Mouse (Mus musculus) midbrain, embryonic 12.5 days (tissue): ENCODE measurements around the gene Nxph3. TPM values are rescaled to one million over a fixed set of nuclear protein-coding genes. Genes with fewer than 3 reads are reported as not detected.
A peak's percentile ranks its signal among the peaks of the same experiment; 100 is the strongest.

ENCODE experiments used
- ATAC-seq: fragments of 200-750 bp; cut with Nextera tagmentation; 2 replicates; pipeline ENCODE4 v1.8.0; 2017; ENCODE audit warnings: low read depth, moderate TSS enrichment, moderate library complexity; ENCODE audit not compliant: low FRiP score
- H3K27ac ChIP-seq: fragments of 300-500 bp; sonication (generic); replicated peaks from 2 replicates; pipeline ENCODE4 v1.5.1; 2016; ENCODE audit warnings: mild to moderate bottlenecking
- H3K27me3 ChIP-seq: fragments of 300-500 bp; sonication (generic); 2 replicates; pipeline ENCODE4 v1.6.1; 2016; ENCODE audit warnings: mild to moderate bottlenecking
- H3K36me3 ChIP-seq: fragments of 300-500 bp; sonication (generic); 2 replicates; pipeline ENCODE4 v1.6.1; 2016
- H3K4me1 ChIP-seq: fragments of 300-500 bp; sonication (generic); 2 replicates; pipeline ENCODE4 v1.6.1; 2016
- H3K4me2 ChIP-seq: fragments of 300-500 bp; sonication (generic); replicated peaks from 2 replicates; pipeline ENCODE4 v1.6.1; 2016; ENCODE audit warnings: mild to moderate bottlenecking, moderate library complexity
- H3K4me3 ChIP-seq: fragments of 300-500 bp; sonication (generic); 2 replicates; pipeline ENCODE4 v1.5.1; 2016; ENCODE audit warnings: mild to moderate bottlenecking
- H3K9ac ChIP-seq: fragments of 300-500 bp; sonication (generic); replicated peaks from 2 replicates; pipeline ENCODE4 v1.6.1; 2016; ENCODE audit warnings: mild to moderate bottlenecking, moderate library complexity
- H3K9me3 ChIP-seq: fragments of 300-500 bp; sonication (generic); 2 replicates; pipeline ENCODE4 v1.6.1; 2016; ENCODE audit warnings: mild to moderate bottlenecking
- WGBS: fragments of 180-500 bp; shearing (Covaris S2); methylation state at CpG from one replicate; pipeline ENCODE4 v1.1.7; 2016; 5-methylcytosine and 5-hydroxymethylcytosine counted together
- polyA plus RNA-seq: library from polyadenylated mRNA; unstranded; fragments of >200 nt; fragmentation: Nextera tagmentation; extraction: Ambion mirVana; gene quantifications from 2 replicates; pipeline ENCODE4 v1.2.1, GENCODE M21; 2016

The Nxph3 gene
- polyA plus RNA-seq, 1 experiment from 2014 or later = 0.68 TPM

DNA sequence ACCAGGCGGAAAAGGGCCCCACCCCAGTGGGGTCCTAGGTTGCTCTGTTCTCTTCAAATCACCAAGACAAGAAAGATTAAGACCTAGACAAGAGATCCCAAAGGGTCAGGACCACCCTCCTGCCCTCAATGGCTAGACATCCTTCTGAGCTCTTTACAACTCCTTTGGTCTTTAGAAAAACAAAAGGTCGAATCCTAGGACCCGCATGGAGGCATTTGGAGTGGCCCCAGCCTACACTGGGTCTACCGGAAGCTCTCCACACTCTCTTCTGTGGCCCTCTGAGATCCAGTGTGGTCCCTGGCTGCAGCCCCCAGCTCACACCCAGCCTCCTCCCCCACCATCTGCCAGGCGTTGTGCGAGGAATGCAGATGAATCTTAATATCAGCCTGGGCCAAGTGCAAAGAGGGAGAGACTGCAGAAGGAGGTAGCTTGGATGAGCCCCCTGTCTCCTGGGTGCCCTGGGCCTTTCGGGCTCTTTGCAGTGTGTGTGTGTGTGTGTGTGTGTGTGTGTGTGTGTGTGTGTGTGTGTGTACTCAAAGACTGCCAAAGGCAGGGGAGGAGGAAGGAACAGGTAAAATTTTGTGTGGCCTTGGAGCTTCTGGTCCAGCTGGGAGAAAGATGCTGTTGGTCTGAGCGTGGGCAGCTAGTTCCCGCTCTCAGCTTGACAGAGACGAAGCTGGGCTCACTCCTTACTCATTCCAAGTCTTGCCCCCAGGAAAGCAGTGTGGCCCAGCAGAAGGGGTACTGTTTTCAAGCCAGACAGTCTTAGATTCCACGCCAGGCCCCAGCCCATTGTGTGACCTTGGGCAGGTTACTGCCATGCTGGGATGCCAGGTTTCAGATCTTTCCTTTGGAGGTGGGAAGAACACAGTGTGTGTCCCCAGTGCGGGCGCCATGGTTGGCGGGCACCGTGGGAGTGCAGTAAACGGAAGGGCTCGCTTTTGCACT is 1.3 kb upstream of the Nxph3 start:
- 32% methylated on average over 17 of the region's 17 CpGs for WGBS
- Histone ChIP-seq H3K9me3 (no peaks in the 10 kb centered on the region), H3K4me2 (no peak overlapping the region), H3K36me3 (no peaks in the 10 kb centered on the region), H3K4me1 (peaks cover 45% of the 10 kb centered on the region), H3K4me3 (no peak overlapping the region), H3K27ac (peak overlapping the region; percentile 49; the same call in 1 of the 2 replicates), H3K27me3 (peaks cover 89% of the 10 kb centered on the region), H3K9ac (no peak overlapping the region)
- ATAC-seq = no peak

DNA sequence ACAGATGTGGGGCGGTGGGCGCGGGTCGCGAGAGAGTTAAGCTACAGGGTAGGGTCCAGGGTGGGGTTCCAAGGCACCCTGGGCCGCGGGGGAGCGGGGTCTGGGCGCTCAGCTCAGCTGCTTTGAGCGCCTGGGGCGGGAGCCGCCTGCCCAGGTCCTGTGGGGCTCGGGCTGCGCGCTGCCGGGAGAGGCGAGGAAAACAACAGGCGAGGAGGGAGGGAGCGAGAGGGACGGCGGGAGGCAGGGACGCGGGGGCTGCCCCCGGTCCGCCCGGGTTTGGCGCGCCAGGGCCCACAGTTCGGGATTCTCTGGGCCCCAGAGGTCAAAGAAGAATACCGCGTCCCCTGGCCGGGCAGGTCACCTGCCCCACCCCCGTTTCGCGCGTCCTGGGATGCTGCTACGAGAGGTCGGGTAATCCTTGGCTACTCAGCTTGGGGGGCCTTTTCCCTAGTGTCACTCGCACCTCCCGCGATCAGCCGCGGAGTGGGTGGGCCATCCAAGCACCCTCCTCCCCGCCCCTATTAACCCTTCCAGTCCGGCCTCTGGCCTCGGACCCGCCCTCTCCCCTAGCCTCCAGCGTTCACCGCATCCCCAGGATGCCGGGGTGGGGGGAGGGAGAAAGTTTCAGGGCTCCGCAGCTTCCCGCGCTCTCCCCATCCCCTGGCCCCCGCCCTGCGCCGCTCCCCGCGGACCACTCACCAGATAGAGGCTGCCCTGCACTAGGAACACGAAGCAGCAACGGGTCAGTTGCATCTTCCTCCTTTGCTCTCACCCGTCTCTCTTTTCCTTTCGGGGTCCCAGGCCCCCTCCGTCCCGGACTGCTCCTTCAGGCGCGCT is 691 bp downstream of the Nxph3 start:
- no peaks in the 10 kb centered on the region for H3K9me3 ChIP-seq
- 0 out of 2 replicates have a peak, but pooled peaks have one; percentile 12 for ATAC-seq
- H3K4me2 ChIP-seq = peak overlapping the region; percentile 96
- no peak overlapping the region for H3K27ac ChIP-seq
- H3K9ac ChIP-seq = peak overlapping the region; percentile 48
- H3K4me3 ChIP-seq = peak overlapping the region; percentile 52
- WGBS = under 1% methylated on average over 66 of the region's 66 CpGs
- H3K4me1 ChIP-seq = peaks cover 41% of the 10 kb centered on the region
- H3K27me3 ChIP-seq = peaks cover 94% of the 10 kb centered on the region
- H3K36me3 ChIP-seq = no peaks in the 10 kb centered on the region

DNA sequence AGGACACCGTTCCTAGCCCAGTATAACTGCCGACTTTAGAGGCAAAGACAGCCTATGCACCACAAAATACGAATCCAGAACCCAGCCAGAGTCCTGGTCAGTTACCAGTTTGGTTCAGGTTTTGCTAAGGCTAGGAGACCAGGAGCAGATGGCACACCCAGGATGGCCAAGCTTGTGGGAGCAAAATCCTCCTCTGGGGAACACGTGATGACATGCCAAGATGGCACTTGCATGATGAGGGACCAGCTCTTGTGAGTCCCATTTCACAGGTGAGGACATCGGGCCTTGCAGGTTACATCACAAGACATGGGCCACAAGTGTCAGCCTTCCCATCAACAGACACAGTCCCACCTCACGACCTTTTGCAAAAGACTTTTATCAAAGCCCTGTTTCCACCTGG is 2.0 kb downstream of the Nxph3 start:
- Histone ChIP-seq H3K4me3 (no peak overlapping the region), H3K4me2 (no peak overlapping the region), H3K27ac (no peak overlapping the region), H3K9me3 (no peaks in the 10 kb centered on the region), H3K4me1 (peaks cover 45% of the 10 kb centered on the region), H3K27me3 (peaks cover 90% of the 10 kb centered on the region), H3K36me3 (no peaks in the 10 kb centered on the region), H3K9ac (no peak overlapping the region)
- 80% methylated on average over 6 of the region's 6 CpGs for WGBS
- no peak for ATAC-seq

DNA sequence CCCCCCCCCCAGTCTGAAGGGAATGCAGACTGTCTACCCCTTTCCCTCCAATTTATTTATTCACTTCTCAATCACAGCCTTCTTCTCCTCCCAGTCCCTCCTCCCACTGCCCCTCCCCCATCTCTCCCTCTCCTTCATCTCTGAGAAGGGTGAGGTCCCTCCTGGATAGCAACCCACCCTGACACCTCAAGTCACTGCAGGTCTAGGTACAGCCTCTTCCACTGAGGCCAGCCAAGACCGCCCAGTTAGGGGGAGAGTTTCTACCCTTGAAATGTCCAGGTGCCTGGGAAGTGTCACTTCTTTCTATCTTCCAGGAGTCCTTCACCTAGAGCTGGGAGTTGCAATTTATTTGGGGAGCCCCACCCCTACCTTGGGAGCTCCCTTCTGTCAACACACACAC is 2.5 kb downstream of the Nxph3 start:
- Histone ChIP-seq H3K4me2 (no peak overlapping the region), H3K9ac (no peak overlapping the region), H3K4me3 (no peak overlapping the region), H3K27me3 (peaks cover 89% of the 10 kb centered on the region), H3K9me3 (no peaks in the 10 kb centered on the region), H3K4me1 (peaks cover 42% of the 10 kb centered on the region), H3K36me3 (no peaks in the 10 kb centered on the region), H3K27ac (no peak overlapping the region)
- WGBS = 88% methylated on average over 1 of the region's 1 CpGs
- ATAC-seq = no peak

DNA sequence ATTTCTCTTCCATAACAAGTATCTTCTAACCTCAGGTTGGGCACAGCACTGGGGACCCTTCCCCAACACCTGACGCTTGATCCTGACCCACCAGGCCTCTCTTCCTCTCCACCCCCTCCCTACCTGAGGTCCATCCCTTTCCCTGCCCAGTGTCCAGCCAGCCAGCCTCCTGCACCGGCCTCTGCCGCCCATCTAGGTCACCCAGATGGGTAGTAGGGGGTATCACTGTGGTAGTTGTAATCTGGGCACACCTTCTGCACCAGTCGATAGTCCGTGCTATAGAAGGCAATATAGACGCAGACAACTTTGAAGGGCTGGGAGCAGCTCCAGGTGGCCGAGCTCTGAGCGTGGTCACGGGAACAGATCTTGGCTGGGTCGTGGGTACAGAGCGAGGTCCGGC is 3.7 kb downstream of the Nxph3 start:
- Histone ChIP-seq H3K9me3 (no peaks in the 10 kb centered on the region), H3K4me2 (no peak overlapping the region), H3K4me1 (peaks cover 29% of the 10 kb centered on the region), H3K36me3 (no peaks in the 10 kb centered on the region), H3K27me3 (peaks cover 77% of the 10 kb centered on the region), H3K9ac (no peak overlapping the region), H3K4me3 (no peak overlapping the region), H3K27ac (no peak overlapping the region)
- ATAC-seq = no peak
- 94% methylated on average over 12 of the region's 12 CpGs for WGBS

DNA sequence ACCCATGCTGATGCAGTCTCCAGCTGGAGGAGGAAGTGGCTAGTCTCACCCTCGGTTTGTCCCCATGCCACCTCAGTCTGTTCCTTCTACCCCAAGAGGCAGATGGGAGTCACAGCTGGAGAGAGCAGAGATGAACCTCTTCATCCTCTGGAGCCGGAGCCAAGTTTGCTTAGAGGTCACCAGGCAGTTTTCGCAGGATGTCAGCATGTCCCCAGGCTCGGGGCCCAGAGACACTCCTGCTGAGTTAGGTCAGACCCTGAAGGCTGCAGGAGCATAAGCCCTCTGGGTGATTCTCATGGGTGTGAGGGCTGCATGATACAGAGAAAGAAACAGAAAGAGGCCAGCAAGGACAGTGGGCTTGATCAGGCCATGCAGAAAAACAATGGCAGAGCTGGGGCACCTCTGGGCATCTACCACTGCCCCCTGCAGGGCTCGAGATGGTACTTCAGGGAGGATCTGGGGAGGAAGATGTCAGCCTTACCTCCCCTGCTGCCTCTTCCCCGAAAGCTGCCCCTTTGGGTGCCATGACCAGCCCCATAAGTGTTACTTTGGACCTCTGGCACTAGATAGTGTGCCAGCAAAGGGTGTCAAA is 5.1 kb downstream of the Nxph3 start:
- no peak for ATAC-seq
- Histone ChIP-seq H3K27ac (no peak overlapping the region), H3K9me3 (no peaks in the 10 kb centered on the region), H3K4me2 (no peak overlapping the region), H3K9ac (no peak overlapping the region), H3K36me3 (no peaks in the 10 kb centered on the region), H3K27me3 (peaks cover 66% of the 10 kb centered on the region), H3K4me3 (no peak overlapping the region), H3K4me1 (peaks cover 16% of the 10 kb centered on the region)
- WGBS = 70% methylated on average over 6 of the region's 6 CpGs

DNA sequence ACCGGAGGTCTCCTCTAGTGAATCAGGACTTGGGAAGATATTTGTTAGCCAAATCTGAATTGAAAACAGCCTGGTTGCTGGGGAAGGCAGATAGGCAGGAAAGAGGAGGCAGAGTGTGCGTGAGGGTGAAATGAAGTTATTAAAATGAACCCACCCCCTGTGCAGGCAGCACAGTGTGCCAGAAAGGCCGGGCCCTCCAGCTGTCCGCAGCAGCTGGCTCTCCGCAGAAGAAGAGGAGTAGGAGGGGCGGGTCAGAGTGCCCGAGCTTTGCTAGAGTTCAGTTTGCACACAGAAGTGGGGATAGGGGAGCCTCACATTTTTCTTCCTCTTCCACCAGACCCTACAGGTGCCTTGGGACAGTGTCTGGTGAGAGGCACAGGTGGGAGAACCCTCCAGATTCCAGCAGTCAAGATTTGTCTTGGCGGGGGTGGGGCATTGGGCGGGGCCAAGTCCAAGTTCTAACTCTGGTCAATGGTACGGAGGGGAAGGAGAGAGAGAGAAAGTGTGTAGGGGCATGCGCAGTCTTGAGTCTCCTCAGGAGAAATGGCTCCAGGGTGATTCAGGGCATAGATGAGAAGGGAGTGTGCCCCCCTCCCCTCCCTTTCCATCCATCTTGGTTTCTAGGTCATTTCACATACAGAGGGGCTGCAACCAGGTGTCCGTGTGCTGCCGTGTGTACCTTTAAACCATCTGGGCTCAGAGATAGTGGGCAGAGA is 6.0 kb downstream of the Nxph3 start:
- peaks cover 57% of the 10 kb centered on the region for H3K27me3 ChIP-seq
- WGBS = 50% methylated on average over 13 of the region's 13 CpGs
- H3K9ac ChIP-seq = no peak overlapping the region
- no peak overlapping the region for H3K4me2 ChIP-seq
- H3K36me3 ChIP-seq = no peaks in the 10 kb centered on the region
- H3K4me3 ChIP-seq = no peak overlapping the region
- H3K9me3 ChIP-seq = no peaks in the 10 kb centered on the region
- no peak for ATAC-seq
- no peak overlapping the region for H3K27ac ChIP-seq
- peaks cover 7% of the 10 kb centered on the region; the same call in 1 of the 2 replicates for H3K4me1 ChIP-seq

DNA sequence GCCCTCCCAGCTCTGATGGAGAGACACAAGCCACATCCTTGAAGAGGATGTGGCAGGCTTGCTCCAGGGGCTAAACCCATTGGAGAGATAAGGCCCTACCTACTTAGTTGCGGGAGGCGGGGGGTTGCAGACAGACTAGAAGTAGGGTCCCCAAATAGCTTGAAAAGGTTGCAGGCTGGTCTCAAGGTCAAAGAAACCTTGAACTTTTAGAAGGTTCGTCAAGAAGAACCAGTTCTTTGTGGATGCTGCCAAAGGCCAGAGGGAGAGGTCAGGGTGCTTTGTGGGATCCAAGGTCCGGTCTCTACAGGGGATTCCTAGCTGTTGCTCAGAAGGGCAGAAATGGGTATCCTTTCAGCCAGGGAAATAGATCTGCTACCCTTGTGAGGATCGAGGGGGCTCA is 6.6 kb downstream of the Nxph3 start:
- H3K9ac ChIP-seq = no peak overlapping the region
- no peak overlapping the region for H3K27ac ChIP-seq
- H3K27me3 ChIP-seq = peaks cover 51% of the 10 kb centered on the region
- no peak overlapping the region for H3K4me2 ChIP-seq
- no peak for ATAC-seq
- no peaks in the 10 kb centered on the region for H3K9me3 ChIP-seq
- H3K4me1 ChIP-seq = peaks cover 4% of the 10 kb centered on the region; the same call in 1 of the 2 replicates
- H3K4me3 ChIP-seq = no peak overlapping the region
- H3K36me3 ChIP-seq = no peaks in the 10 kb centered on the region
- WGBS = 80% methylated on average over 5 of the region's 5 CpGs

DNA sequence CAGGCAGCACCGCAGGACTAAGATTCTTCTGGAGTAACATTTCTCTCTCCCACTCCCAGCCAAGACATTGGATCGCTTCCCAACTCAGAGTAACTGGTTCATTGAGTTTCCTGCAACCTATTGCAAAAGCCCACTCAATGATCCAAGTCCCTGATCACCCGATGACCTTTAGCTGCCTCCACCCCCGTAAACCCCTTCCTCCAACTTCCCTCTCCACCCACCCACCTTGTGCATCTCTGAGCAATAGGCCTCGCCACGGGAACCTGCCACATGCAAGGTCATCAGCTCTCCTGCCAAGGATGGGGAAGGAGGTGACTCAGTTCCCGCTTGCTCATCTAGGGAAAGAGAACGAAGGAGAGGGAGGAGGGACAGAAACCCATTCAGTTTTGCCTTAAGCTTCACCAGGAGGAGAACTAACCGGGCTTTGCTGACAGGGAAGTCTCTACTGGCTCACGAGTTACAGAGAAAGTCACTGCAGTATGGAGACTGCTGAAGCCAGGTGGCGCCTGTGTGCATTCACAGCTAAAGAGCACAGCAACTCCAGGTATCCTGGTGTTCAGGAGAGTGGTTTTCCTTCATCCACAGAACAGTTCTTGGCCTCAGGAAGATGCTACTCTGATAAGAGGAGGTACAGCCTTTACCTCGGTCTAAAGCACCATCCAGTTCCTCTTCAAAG is 7.2 kb downstream of the Nxph3 start:
- no peak for ATAC-seq
- H3K4me2 ChIP-seq = no peak overlapping the region
- no peak overlapping the region for H3K27ac ChIP-seq
- no peaks in the 10 kb centered on the region for H3K36me3 ChIP-seq
- no peak overlapping the region for H3K4me3 ChIP-seq
- WGBS = 53% methylated on average over 12 of the region's 12 CpGs
- peaks cover 45% of the 10 kb centered on the region for H3K27me3 ChIP-seq
- H3K9me3 ChIP-seq = no peaks in the 10 kb centered on the region
- H3K4me1 ChIP-seq = peaks cover 4% of the 10 kb centered on the region; the same call in 1 of the 2 replicates
- H3K9ac ChIP-seq = no peak overlapping the region

DNA sequence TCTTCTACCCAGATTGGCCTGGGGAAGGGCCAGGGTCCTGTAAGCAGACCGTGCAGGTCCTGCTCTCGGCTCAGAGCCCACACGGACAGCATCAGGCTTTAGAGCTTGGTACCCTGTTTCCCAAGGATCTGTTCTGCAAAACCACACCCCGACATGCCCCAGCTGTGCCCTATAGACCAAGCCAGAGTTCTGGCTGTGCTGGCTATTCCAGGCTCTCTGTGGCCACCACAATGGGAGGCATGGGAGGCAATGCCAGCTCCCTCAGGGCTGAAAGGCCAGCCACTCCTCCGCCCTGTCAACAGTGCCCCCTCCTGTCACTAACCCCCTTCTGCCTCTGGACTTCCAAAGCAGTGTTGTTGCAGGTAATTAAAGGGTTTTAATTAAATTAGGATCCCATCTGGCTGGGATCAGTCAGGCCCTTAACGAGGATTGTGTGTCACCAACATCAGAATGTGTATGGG is 10.1 kb downstream of the Nxph3 start:
- H3K27me3 ChIP-seq = peaks cover 16% of the 10 kb centered on the region
- H3K27ac ChIP-seq = no peak overlapping the region
- H3K9ac ChIP-seq = no peak overlapping the region
- ATAC-seq = no peak
- no peaks in the 10 kb centered on the region for H3K9me3 ChIP-seq
- no peak overlapping the region for H3K4me3 ChIP-seq
- 46% methylated on average over 6 of the region's 6 CpGs for WGBS
- no peaks in the 10 kb centered on the region for H3K36me3 ChIP-seq
- no peak overlapping the region for H3K4me2 ChIP-seq
- H3K4me1 ChIP-seq = peaks cover 4% of the 10 kb centered on the region
